Mouse (Mus musculus) WW6 (cell line): ENCODE data around the gene Vmn1r191.
"Not testable (repeated sequence)": the region's sequence is repeated elsewhere in the genome, so short reads cannot be mapped to it uniquely, and the experiment has no call there.

Source experiments
- DNase-seq: peaks from one replicate; pipeline ENCODE4 v3.0.0-alpha.2; 2013; ENCODE audit warnings: low read depth, low spot score

The Vmn1r191 gene

GRCm38 (mm10) chr13:22183869-22184268, at the start of gene Vmn1r191:
TSS of gene Vmn1r191 (minus strand) at chr13:22183969.
- DNase-seq: no peak

- DNase-seq: not testable (repeated sequence)
Measured at GRCm38 (mm10) chr13:22223060-22223459, 39.3 kb upstream of the Vmn1r191 start, which contains the start of gene Vmn1r193. TSS of gene Vmn1r193 (minus strand) at chr13:22223160.

- not testable (repeated sequence) for DNase-seq
Measured at GRCm38 (mm10) chr13:22192756-22193155, 9.0 kb upstream of the Vmn1r191 start.

- no peak for DNase-seq
Measured at GRCm38 (mm10) chr13:22191041-22191440, 7.3 kb upstream of the Vmn1r191 start, which contains the start of gene Vmn1r192. TSS of gene Vmn1r192 (minus strand) at chr13:22191141.

GRCm38 (mm10) chr13:22190385-22190784, 6.6 kb upstream of the Vmn1r191 start:
- DNase-seq: no peak

- no peak for DNase-seq
Measured at GRCm38 (mm10) chr13:22189313-22189712, 5.5 kb upstream of the Vmn1r191 start.

- DNase-seq: no peak
Measured at GRCm38 (mm10) chr13:22168416-22168815, 15.4 kb downstream of the Vmn1r191 start.

- DNase-seq: not testable (repeated sequence)
Measured at GRCm38 (mm10) chr13:22136495-22137293, 47.1 kb downstream of the Vmn1r191 start.
